Mouse (Mus musculus): ENCODE results near the gene Gla.

GRCm38 (mm10) chrX:134632710-134633109 is 31.8 kb upstream of the Gla start:
- TF ChIP-seq GATA1 (IDR thresholded peaks at IDR 0.05; ENCODE audit: low read length) (no peak), TAL1 (IDR thresholded peaks at IDR 0.05; ENCODE audit: low read length) (no peak)

Measured in erythroblast, embryonic 14.5 days (primary cell).